Mouse (Mus musculus) gastrocnemius, postnatal 14 days (tissue): ENCODE measurements at regions not wholly inside any gene's neighbourhood (a gene's known extent, or its start where the extent isn't known, plus 50 kb on each side); places are given as distances from the start of the nearest gene placed in this dataset.

ENCODE experiments used
- DNase-seq: peaks from one replicate; pipeline ENCODE4 v3.0.0; 2021; ENCODE audit warnings: mixed read lengths
- intact Hi-C: fragments of 180-260 bp; cut with DNase I; formaldehyde crosslinking; loops from one replicate; pipeline ENCODE4 v1.15.1; 2025; ENCODE audit warnings: low total_unique reads

GRCm38 (mm10) chr3:38151821-38152220 is 332.8 kb downstream of the Ankrd50 start:
- no peak for DNase-seq
- intact Hi-C loops = no loop called here

GRCm38 (mm10) chr3:38146663-38147062 is 338.0 kb downstream of the Ankrd50 start:
- intact Hi-C loops = no loop called here
- DNase-seq = no peak

- DNase-seq = no peak
- intact Hi-C loops = no loop called here
These were observed 339.2 kb downstream of the Ankrd50 start for GRCm38 (mm10) chr3:38145444-38145843.

GRCm38 (mm10) chr3:38144650-38145049 is 340.0 kb downstream of the Ankrd50 start:
- peak; percentile 45 for DNase-seq
- intact Hi-C loops = no loop called here

GRCm38 (mm10) chr3:38143147-38143883 is 341.3 kb downstream of the Ankrd50 start:
- intact Hi-C loops = no loop called here
- peak; percentile 47 for DNase-seq

GRCm38 (mm10) chr3:38139387-38139786 is 345.3 kb downstream of the Ankrd50 start:
- intact Hi-C loops = loop anchor here (10.0 kb wide), 1 partner anchor 505 kb away; the partner anchor contains the start of gene Spry1
- DNase-seq = no peak

- DNase-seq = no peak
- intact Hi-C loops = loop anchor here (10.0 kb wide), 1 partner anchor 503 kb away; the partner anchor contains the start of gene Spry1
These were observed 346.6 kb downstream of the Ankrd50 start for GRCm38 (mm10) chr3:38138014-38138413.

- intact Hi-C loops = loop anchor here (10.0 kb wide), 1 partner anchor 501 kb away; the partner anchor contains the start of gene Spry1
These were observed 348.8 kb downstream of the Ankrd50 start for GRCm38 (mm10) chr3:38135808-38136214.

GRCm38 (mm10) chr3:38134425-38134824 is 350.2 kb downstream of the Ankrd50 start:
- intact Hi-C loops = loop anchor here (10.0 kb wide), 1 partner anchor 500 kb away; the partner anchor contains the start of gene Spry1
- DNase-seq = no peak

More at GRCm38 (mm10) chr3:38135808-38136214, 348.8 kb downstream of the Ankrd50 start:
- DNase-seq = no peak

- intact Hi-C loops = loop anchor here (10.0 kb wide), 1 partner anchor 497 kb away; the partner anchor contains the start of gene Spry1
These were observed 352.8 kb downstream of the Ankrd50 start for GRCm38 (mm10) chr3:38131887-38132220.

GRCm38 (mm10) chr3:38131176-38131886 is 353.3 kb downstream of the Ankrd50 start:
- DNase-seq = peak; percentile 13
- intact Hi-C loops = loop anchor here (10.0 kb wide), 1 partner anchor 497 kb away; the partner anchor contains the start of gene Spry1

More at GRCm38 (mm10) chr3:38131887-38132220, 352.8 kb downstream of the Ankrd50 start:
- no peak for DNase-seq

GRCm38 (mm10) chr3:38130088-38130487 is 354.6 kb downstream of the Ankrd50 start:
- intact Hi-C loops = loop anchor here (10.0 kb wide), 1 partner anchor 495 kb away; the partner anchor contains the start of gene Spry1
- no peak for DNase-seq

GRCm38 (mm10) chr3:38129167-38129500 is 355.5 kb downstream of the Ankrd50 start:
- intact Hi-C loops = no loop called here
- no peak for DNase-seq

GRCm38 (mm10) chr3:38128486-38129166 is 356.0 kb downstream of the Ankrd50 start:
- DNase-seq = no peak

GRCm38 (mm10) chr3:38116071-38116787 is 368.4 kb downstream of the Ankrd50 start:
- DNase-seq = no peak
- intact Hi-C loops = no loop called here

More at GRCm38 (mm10) chr3:38128486-38129166, 356.0 kb downstream of the Ankrd50 start:
- intact Hi-C loops = no loop called here

GRCm38 (mm10) chr3:38112568-38112967 is 372.1 kb downstream of the Ankrd50 start:
- no peak for DNase-seq
- intact Hi-C loops = no loop called here

GRCm38 (mm10) chr3:38105022-38105857 is 379.4 kb downstream of the Ankrd50 start:
- DNase-seq = no peak
- intact Hi-C loops = no loop called here

- intact Hi-C loops = no loop called here
- DNase-seq = no peak
These were observed 380.1 kb upstream of the Gm5148 start for GRCm38 (mm10) chr3:38104418-38104817.
